Mouse (Mus musculus) forebrain, embryonic 12.5 days (tissue): ENCODE measurements around the gene E2f1. TPM values are rescaled to one million over a fixed set of nuclear protein-coding genes. Genes with fewer than 3 reads are reported as not detected.

Source experiments
- ATAC-seq: fragments of 200-750 bp; cut with Nextera tagmentation; 2 replicates; pipeline ENCODE4 v1.8.0; 2017; ENCODE audit warnings: moderate TSS enrichment; ENCODE audit not compliant: low FRiP score
- H3K27ac ChIP-seq: fragments of 300-500 bp; sonication (generic); 2 replicates; pipeline ENCODE4 v1.5.1; 2016; ENCODE audit warnings: mild to moderate bottlenecking
- H3K27me3 ChIP-seq: fragments of 300-500 bp; sonication (generic); 2 replicates; pipeline ENCODE4 v1.6.1; 2016; ENCODE audit warnings: mild to moderate bottlenecking
- H3K36me3 ChIP-seq: fragments of 300-500 bp; sonication (generic); replicated peaks from 2 replicates; pipeline ENCODE4 v1.6.1; 2016; ENCODE audit warnings: mild to moderate bottlenecking
- H3K4me1 ChIP-seq: fragments of 300-500 bp; sonication (generic); 2 replicates; pipeline ENCODE4 v1.6.1; 2016
- H3K4me2 ChIP-seq: fragments of 300-500 bp; sonication (generic); 2 replicates; pipeline ENCODE4 v1.6.1; 2016; ENCODE audit warnings: mild to moderate bottlenecking, moderate library complexity
- H3K4me3 ChIP-seq: fragments of 300-500 bp; sonication (generic); replicated peaks from 2 replicates; pipeline ENCODE4 v1.5.1; 2016; ENCODE audit warnings: mild to moderate bottlenecking
- H3K9ac ChIP-seq: fragments of 300-500 bp; sonication (generic); 2 replicates; pipeline ENCODE4 v1.6.1; 2016; ENCODE audit warnings: mild to moderate bottlenecking
- H3K9me3 ChIP-seq: fragments of 300-500 bp; sonication (generic); 2 replicates; pipeline ENCODE4 v1.6.1; 2016
- WGBS: fragments of 180-500 bp; shearing (Covaris S2); methylation state at CpG from one replicate; pipeline ENCODE4 v1.1.7; 2016; 5-methylcytosine and 5-hydroxymethylcytosine counted together
- polyA plus RNA-seq: library from polyadenylated mRNA; unstranded; fragments of >200 nt; fragmentation: Nextera tagmentation; extraction: Ambion mirVana; gene quantifications from 2 replicates; pipeline ENCODE4 v1.2.1, GENCODE M21; 2016

The E2f1 gene
- polyA plus RNA-seq, 1 experiment from 2014 or later = 33.3 TPM

DNA sequence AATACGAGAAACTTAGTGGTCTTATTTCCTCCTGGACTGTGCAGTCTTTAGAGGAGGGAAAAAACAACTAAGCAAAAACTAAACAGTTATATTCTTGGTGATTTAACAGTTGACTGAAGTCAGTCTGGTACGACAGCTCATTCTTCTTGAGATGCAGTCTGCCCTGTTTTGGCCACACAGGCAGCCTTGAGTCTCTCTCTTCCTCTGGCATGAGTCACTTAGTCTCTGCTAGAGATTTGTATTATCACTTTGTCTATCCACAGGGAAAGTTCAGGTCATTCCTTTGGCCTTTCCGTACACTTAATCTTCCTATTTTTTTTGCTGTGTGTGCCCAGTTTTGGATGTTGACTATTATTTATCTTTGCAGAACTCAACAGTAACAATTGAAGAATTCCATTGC is 59.6 kb downstream of the E2f1 start:
- Histone ChIP-seq H3K4me2 (no peak overlapping the region), H3K27me3 (no peaks in the 10 kb centered on the region), H3K36me3 (peaks cover 54% of the 10 kb centered on the region), H3K9ac (no peak overlapping the region), H3K4me1 (peaks cover 3% of the 10 kb centered on the region; the same call in 1 of the 2 replicates), H3K4me3 (no peak overlapping the region), H3K27ac (no peak overlapping the region), H3K9me3 (no peaks in the 10 kb centered on the region)
- no peak for ATAC-seq
- 94% methylated on average over 3 of the region's 3 CpGs for WGBS

Other genes with a start within 250 kb of the E2f1 start
- 12.8 and 15.2 TPM in 2 replicates for gene Cdk5rap1, start 196.9 kb downstream of the E2f1 start, polyA plus RNA-seq
- 3.9 and 4.2 TPM in 2 replicates for gene Snta1, start 161.8 kb downstream of the E2f1 start, polyA plus RNA-seq
- 75.6 and 84.0 TPM in 2 replicates for gene Cbfa2t2, start 133.4 kb downstream of the E2f1 start, polyA plus RNA-seq
- 2.3 and 2.5 TPM in 2 replicates for gene 1700003F12Rik, start 22.8 kb downstream of the E2f1 start, polyA plus RNA-seq
- gene Actl10, start 18.1 kb downstream of the E2f1 start, polyA plus RNA-seq = 0.66 and 0.86 TPM in 2 replicates
- gene Necab3, start 11.0 kb downstream of the E2f1 start, polyA plus RNA-seq = 8.7 and 11.0 TPM in 2 replicates
- gene Pxmp4, start 33.8 kb upstream of the E2f1 start, polyA plus RNA-seq = 10.4 and 11.2 TPM in 2 replicates
- gene Zfp341, start 43.4 kb upstream of the E2f1 start, polyA plus RNA-seq = 1.2 and 1.4 TPM in 2 replicates
- not detected in 2 replicates for gene 4930519P11Rik, start 43.5 kb upstream of the E2f1 start, polyA plus RNA-seq
- gene Chmp4b, start 81.8 kb upstream of the E2f1 start, polyA plus RNA-seq = 20.9 and 21.8 TPM in 2 replicates
- not detected in 2 replicates for gene Gm14214, start 200.1 kb upstream of the E2f1 start, polyA plus RNA-seq
- gene Raly, start 221.2 kb upstream of the E2f1 start, polyA plus RNA-seq = 35.1 and 45.9 TPM in 2 replicates
- gene a, start 221.5 kb upstream of the E2f1 start, polyA plus RNA-seq = 1.5 and 1.7 TPM in 2 replicates